Mouse (Mus musculus) midbrain, embryonic 15.5 days (tissue): Measurements from ENCODE around the gene Mcm5. TPM values are rescaled to one million over a fixed set of nuclear protein-coding genes. Genes with fewer than 3 reads are reported as not detected.

Experiments
- ATAC-seq: fragments of 200-750 bp; cut with Nextera tagmentation; replicated peaks from 2 replicates; pipeline ENCODE4 v1.8.0; 2017; ENCODE audit warnings: moderate TSS enrichment
- H3K27ac ChIP-seq: fragments of 300-500 bp; sonication (generic); 2 replicates; pipeline ENCODE4 v1.5.1; 2015; ENCODE audit warnings: mild to moderate bottlenecking, inconsistent platforms
- H3K27me3 ChIP-seq: fragments of 300-500 bp; sonication (generic); replicated peaks from 2 replicates; pipeline ENCODE4 v1.6.1; 2015; ENCODE audit warnings: inconsistent platforms
- H3K36me3 ChIP-seq: fragments of 300-500 bp; sonication (generic); replicated peaks from 2 replicates; pipeline ENCODE4 v1.6.1; 2015; ENCODE audit warnings: inconsistent platforms
- H3K4me1 ChIP-seq: fragments of 300-500 bp; sonication (generic); 2 replicates; pipeline ENCODE4 v1.6.1; 2015; ENCODE audit warnings: inconsistent platforms
- H3K4me2 ChIP-seq: fragments of 300-500 bp; sonication (generic); 2 replicates; pipeline ENCODE4 v1.6.1; 2015; ENCODE audit warnings: inconsistent platforms, mild to moderate bottlenecking, moderate library complexity
- H3K4me3 ChIP-seq: fragments of 300-500 bp; sonication (generic); 2 replicates; pipeline ENCODE4 v1.5.1; 2015; ENCODE audit warnings: mild to moderate bottlenecking, inconsistent platforms
- H3K9ac ChIP-seq: fragments of 300-500 bp; sonication (generic); 2 replicates; pipeline ENCODE4 v1.6.1; 2015; ENCODE audit warnings: mild to moderate bottlenecking, inconsistent platforms
- H3K9me3 ChIP-seq: fragments of 300-500 bp; sonication (generic); 2 replicates; pipeline ENCODE4 v1.6.1; 2016; ENCODE audit warnings: inconsistent platforms
- WGBS: fragments of 180-500 bp; shearing (Covaris S2); methylation state at CpG from one replicate; pipeline ENCODE4 v1.1.7; 2015; ENCODE audit warnings: mixed read lengths; 5-methylcytosine and 5-hydroxymethylcytosine counted together
- polyA plus RNA-seq: library from polyadenylated mRNA; unstranded; fragments of >200 nt; fragmentation: Nextera tagmentation; extraction: Ambion mirVana; gene quantifications from 2 replicates; pipeline ENCODE4 v1.2.1, GENCODE M21; 2015

The Mcm5 gene
- polyA plus RNA-seq: 34.0 and 34.2 TPM in 2 replicates

DNA sequence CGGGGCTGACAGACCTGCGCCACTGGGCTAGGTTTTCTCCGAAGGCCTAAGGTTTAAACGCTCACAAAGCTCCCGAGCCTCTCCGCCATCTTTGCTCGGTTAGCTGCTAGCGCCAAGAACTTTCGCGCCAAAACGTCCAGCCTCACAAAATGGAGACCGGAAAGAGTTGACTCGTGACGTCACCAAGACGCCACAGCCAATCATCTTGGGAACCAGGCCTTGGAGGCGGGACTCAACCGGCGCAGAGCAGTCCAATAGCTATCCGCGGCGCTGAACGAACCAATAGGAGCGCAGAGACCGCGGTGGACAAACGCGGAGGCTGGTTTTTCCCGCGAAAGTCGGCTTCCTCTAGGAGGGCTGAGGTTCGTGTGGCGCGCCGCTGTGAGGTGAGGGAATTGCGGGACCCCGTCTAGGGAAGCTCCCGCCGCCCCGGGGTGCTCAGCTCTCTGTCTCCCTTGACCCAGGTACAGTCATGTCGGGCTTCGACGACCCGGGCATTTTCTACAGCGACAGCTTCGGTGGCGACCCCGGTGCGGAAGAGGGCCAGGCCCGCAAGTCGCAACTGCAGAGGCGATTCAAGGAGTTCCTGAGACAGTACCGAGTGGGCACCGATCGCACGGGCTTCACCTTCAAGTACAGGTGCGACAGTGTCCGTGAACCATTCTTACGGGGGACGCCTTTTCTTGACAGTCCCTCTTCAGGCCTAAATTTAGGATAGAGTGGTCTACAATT is at the start of gene Mcm5:
TSS of gene Mcm5 (plus strand) at position 334 of the 732 bp plus-strand sequence.
- Histone ChIP-seq H3K27me3 (no peaks in the 10 kb centered on the region), H3K4me3 (peak within 1 kb of the TSS; percentile 56), H3K4me2 (peak within 1 kb of the TSS; percentile 81), H3K36me3 (no peaks in the 10 kb centered on the region), H3K9ac (peak within 1 kb of the TSS; percentile 57), H3K4me1 (peaks cover 26% of the 10 kb centered on the region), H3K27ac (peak within 1 kb of the TSS; percentile 85), H3K9me3 (no peaks in the 10 kb centered on the region)
- ATAC-seq: peak; percentile 99
- under 1% methylated on average over 59 of the region's 59 CpGs for WGBS

DNA sequence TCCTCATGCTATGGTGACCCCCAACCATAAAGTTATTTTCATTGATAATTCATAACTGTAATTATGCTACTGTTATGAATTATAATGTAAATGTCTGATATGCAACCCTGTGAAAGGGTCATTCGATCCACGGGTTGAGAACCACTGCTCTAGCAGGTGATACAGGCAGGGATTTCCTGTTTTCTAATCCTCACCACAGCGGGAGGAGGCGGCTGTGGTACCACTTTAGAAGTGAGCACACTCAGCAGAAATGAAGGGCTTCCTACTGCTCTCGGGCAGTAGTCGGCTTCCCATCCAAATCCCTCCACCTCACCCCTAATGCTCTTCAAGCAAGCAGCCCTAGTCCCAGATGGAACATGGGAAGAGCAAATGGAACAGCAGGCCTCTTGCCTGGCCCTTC is 49.3 kb upstream of the Mcm5 start:
- H3K27me3 ChIP-seq: no peaks in the 10 kb centered on the region
- H3K9me3 ChIP-seq: no peaks in the 10 kb centered on the region
- no peak overlapping the region for H3K27ac ChIP-seq
- H3K4me3 ChIP-seq: no peak overlapping the region
- no peak overlapping the region for H3K9ac ChIP-seq
- H3K36me3 ChIP-seq: 0 out of 2 replicates have a peak, but pooled peaks cover 2% of the 10 kb centered on the region
- ATAC-seq: no peak
- 82% methylated on average over 6 of the region's 6 CpGs for WGBS
- H3K4me1 ChIP-seq: no peaks in the 10 kb centered on the region
- no peak overlapping the region for H3K4me2 ChIP-seq

GRCm38 (mm10) chr8:75060815-75061214 is 48.6 kb upstream of the Mcm5 start:
- no peak for ATAC-seq
- H3K4me2 ChIP-seq: no peak overlapping the region
- H3K27ac ChIP-seq: no peak overlapping the region
- 94% methylated on average over 2 of the region's 2 CpGs for WGBS
- H3K4me1 ChIP-seq: no peaks in the 10 kb centered on the region
- H3K9ac ChIP-seq: no peak overlapping the region
- H3K27me3 ChIP-seq: no peaks in the 10 kb centered on the region
- 0 out of 2 replicates have a peak, but pooled peaks cover 2% of the 10 kb centered on the region for H3K36me3 ChIP-seq
- no peak overlapping the region for H3K4me3 ChIP-seq
- no peaks in the 10 kb centered on the region for H3K9me3 ChIP-seq

DNA sequence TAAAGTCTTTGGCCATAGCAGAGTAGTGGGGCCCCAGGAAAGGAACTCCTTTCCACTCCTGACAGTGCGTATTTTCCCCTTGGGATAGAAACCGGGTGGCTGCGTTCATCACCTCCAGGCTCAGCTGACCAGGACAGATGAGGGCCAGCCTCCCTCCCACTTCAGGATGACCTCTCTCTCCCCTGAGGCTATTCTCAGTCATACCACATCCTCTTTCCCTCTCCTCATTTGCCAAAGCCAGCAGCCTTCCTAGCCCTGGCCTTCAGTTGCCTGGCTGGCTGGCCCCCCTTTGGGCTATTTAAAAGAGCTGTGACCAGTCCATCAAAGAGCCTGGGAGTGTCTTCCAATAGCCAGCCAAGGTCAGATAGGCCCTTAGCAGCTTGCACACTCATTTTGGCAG is 46.1 kb upstream of the Mcm5 start:
- no peak overlapping the region for H3K9ac ChIP-seq

GRCm38 (mm10) chr8:75064790-75065189 is 44.6 kb upstream of the Mcm5 start:
- no peak for ATAC-seq
- Histone ChIP-seq H3K9ac (no peak overlapping the region), H3K27me3 (no peaks in the 10 kb centered on the region), H3K9me3 (no peaks in the 10 kb centered on the region), H3K4me1 (no peaks in the 10 kb centered on the region), H3K36me3 (0 out of 2 replicates have a peak, but pooled peaks cover 2% of the 10 kb centered on the region), H3K4me3 (no peak overlapping the region), H3K4me2 (no peak overlapping the region), H3K27ac (no peak overlapping the region)
- 82% methylated on average over 3 of the region's 3 CpGs for WGBS

More for the DNA sequence above, 46.1 kb upstream of the Mcm5 start:
- no peak overlapping the region for H3K4me3 ChIP-seq
- H3K9me3 ChIP-seq: no peaks in the 10 kb centered on the region
- no peaks in the 10 kb centered on the region for H3K4me1 ChIP-seq
- no peak overlapping the region for H3K4me2 ChIP-seq
- WGBS: 89% methylated on average over 3 of the region's 3 CpGs
- 0 out of 2 replicates have a peak, but pooled peaks cover 2% of the 10 kb centered on the region for H3K36me3 ChIP-seq
- no peaks in the 10 kb centered on the region for H3K27me3 ChIP-seq
- no peak for ATAC-seq
- H3K27ac ChIP-seq: no peak overlapping the region

- no peaks in the 10 kb centered on the region for H3K9me3 ChIP-seq
- no peaks in the 10 kb centered on the region for H3K27me3 ChIP-seq
- 0 out of 2 replicates have a peak, but pooled peaks cover 2% of the 10 kb centered on the region for H3K36me3 ChIP-seq
- no peak overlapping the region for H3K27ac ChIP-seq
- H3K4me3 ChIP-seq: no peak overlapping the region
- no peak overlapping the region for H3K4me2 ChIP-seq
- no peak overlapping the region for H3K9ac ChIP-seq
- 83% methylated on average over 6 of the region's 6 CpGs for WGBS
- no peaks in the 10 kb centered on the region for H3K4me1 ChIP-seq
- no peak for ATAC-seq
These were observed 42.1 kb upstream of the Mcm5 start for GRCm38 (mm10) chr8:75067287-75067686.

DNA sequence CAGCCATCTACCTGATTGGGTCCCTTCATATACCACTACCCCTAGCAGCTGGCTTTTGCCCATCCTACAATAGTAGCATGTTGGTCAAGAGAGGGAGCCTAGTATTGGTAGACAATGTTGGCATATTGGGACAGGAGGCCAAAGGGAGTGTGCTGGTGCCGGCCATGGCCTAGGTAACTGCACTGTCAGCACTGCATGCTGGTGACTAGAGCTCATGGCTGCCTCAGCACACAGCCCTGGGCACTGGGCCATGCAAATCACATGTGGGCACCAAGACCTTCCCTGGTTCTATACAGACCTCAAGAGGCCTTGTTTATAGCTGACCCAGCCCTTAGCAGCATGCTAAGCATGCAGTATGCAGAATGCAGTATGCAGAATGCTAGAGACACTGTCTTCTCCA is 39.1 kb upstream of the Mcm5 start:
- no peaks in the 10 kb centered on the region for H3K9me3 ChIP-seq
- no peaks in the 10 kb centered on the region for H3K27me3 ChIP-seq
- H3K27ac ChIP-seq: no peak overlapping the region
- 81% methylated on average over 1 of the region's 1 CpGs for WGBS
- H3K36me3 ChIP-seq: no peaks in the 10 kb centered on the region
- no peak overlapping the region for H3K9ac ChIP-seq
- no peak for ATAC-seq
- H3K4me1 ChIP-seq: no peaks in the 10 kb centered on the region
- H3K4me2 ChIP-seq: no peak overlapping the region
- no peak overlapping the region for H3K4me3 ChIP-seq

GRCm38 (mm10) chr8:75071627-75072346 is 37.6 kb upstream of the Mcm5 start:
- no peaks in the 10 kb centered on the region for H3K27me3 ChIP-seq
- ATAC-seq: peak; percentile 90
- no peaks in the 10 kb centered on the region for H3K4me1 ChIP-seq
- no peaks in the 10 kb centered on the region for H3K36me3 ChIP-seq
- H3K27ac ChIP-seq: no peak overlapping the region
- no peak overlapping the region for H3K4me2 ChIP-seq
- 23% methylated on average over 4 of the region's 4 CpGs for WGBS
- H3K9ac ChIP-seq: no peak overlapping the region
- no peaks in the 10 kb centered on the region for H3K9me3 ChIP-seq
- H3K4me3 ChIP-seq: no peak overlapping the region

- no peak for ATAC-seq
- Histone ChIP-seq H3K4me3 (no peak overlapping the region), H3K9ac (no peak overlapping the region), H3K4me1 (no peaks in the 10 kb centered on the region), H3K27ac (no peak overlapping the region), H3K27me3 (no peaks in the 10 kb centered on the region), H3K36me3 (no peaks in the 10 kb centered on the region), H3K4me2 (no peak overlapping the region), H3K9me3 (no peaks in the 10 kb centered on the region)
- 100% methylated on average over 1 of the region's 1 CpGs for WGBS
These were observed 34.5 kb upstream of the Mcm5 start for GRCm38 (mm10) chr8:75074876-75075275.

GRCm38 (mm10) chr8:75078215-75078614 is 31.2 kb upstream of the Mcm5 start:
- Histone ChIP-seq H3K36me3 (no peaks in the 10 kb centered on the region), H3K27me3 (no peaks in the 10 kb centered on the region), H3K4me1 (peaks cover under 1% of the 10 kb centered on the region; the same call in 1 of the 2 replicates), H3K4me2 (no peak overlapping the region), H3K9ac (no peak overlapping the region), H3K27ac (no peak overlapping the region), H3K9me3 (no peaks in the 10 kb centered on the region), H3K4me3 (no peak overlapping the region)
- ATAC-seq: no peak
- 77% methylated on average over 1 of the region's 1 CpGs for WGBS

DNA sequence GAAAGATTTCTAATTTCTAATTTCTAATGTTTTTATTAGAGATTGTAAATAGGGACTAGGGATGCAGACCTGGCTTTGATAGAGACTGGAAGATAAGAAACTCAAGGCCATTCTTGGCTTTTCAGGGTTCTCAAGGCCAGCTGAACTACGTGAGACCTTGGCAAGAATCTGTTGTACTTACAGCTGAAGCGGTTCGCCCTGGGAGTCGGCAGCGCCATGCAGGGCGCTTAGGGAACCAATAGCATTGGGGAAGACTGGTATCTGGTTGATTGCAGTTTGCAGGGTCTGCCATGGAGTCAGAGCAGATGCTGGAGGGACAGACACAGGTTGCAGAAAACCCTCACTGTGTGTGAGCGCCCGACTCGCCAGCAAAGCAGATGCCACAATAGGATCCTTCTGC is 30.5 kb upstream of the Mcm5 start:
- Histone ChIP-seq H3K4me3 (no peak overlapping the region), H3K4me1 (peaks cover 6% of the 10 kb centered on the region; the same call in 1 of the 2 replicates), H3K36me3 (no peaks in the 10 kb centered on the region), H3K4me2 (no peak overlapping the region), H3K27me3 (no peaks in the 10 kb centered on the region), H3K9ac (no peak overlapping the region), H3K27ac (no peak overlapping the region), H3K9me3 (no peaks in the 10 kb centered on the region)
- no peak for ATAC-seq
- 94% methylated on average over 9 of the region's 9 CpGs for WGBS

GRCm38 (mm10) chr8:75081364-75082040 is 27.9 kb upstream of the Mcm5 start:
- no peak overlapping the region for H3K9ac ChIP-seq
- no peaks in the 10 kb centered on the region for H3K9me3 ChIP-seq
- H3K4me2 ChIP-seq: no peak overlapping the region
- WGBS: 83% methylated on average over 9 of the region's 9 CpGs
- no peaks in the 10 kb centered on the region for H3K36me3 ChIP-seq
- H3K4me3 ChIP-seq: no peak overlapping the region
- no peaks in the 10 kb centered on the region for H3K27me3 ChIP-seq
- no peak for ATAC-seq
- no peak overlapping the region for H3K27ac ChIP-seq
- peaks cover 7% of the 10 kb centered on the region; the same call in 1 of the 2 replicates for H3K4me1 ChIP-seq
